Mouse (Mus musculus) megakaryocyte, embryonic 14.5 days (primary cell): ENCODE data around the gene Cpeb2.

Experiments used
- FLI1 ChIP-seq: IDR thresholded peaks from 2 replicates; pipeline ENCODE4 v1.6.1; 2012; ENCODE audit warnings: low read length, inconsistent platforms, mixed read lengths
- GATA1 ChIP-seq: IDR thresholded peaks from 3 replicates; pipeline ENCODE4 v1.6.1; 2012; ENCODE audit warnings: mixed read lengths, low read length, inconsistent platforms, borderline replicate concordance

DNA sequence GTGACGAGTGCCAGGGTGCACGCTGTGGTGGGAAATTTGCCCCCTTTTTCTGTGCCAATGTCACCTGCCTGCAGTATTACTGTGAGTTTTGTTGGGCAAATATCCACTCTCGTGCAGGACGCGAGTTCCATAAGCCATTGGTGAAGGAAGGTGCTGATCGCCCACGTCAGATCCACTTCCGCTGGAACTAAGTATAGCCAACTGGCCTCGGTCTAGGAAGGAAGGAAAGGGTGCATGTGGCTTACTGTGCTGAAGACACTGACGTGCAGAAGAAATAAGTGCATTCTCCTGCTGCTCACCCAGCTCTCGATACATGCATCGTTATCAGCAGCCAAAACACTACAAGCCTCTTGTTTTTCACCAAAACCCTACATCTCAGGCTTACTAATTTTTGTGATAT lies 52.8 kb downstream of the Cpeb2 start:
- TF ChIP-seq FLI1 (no peak), GATA1 (no peak)
